Mouse (Mus musculus): Measurements from ENCODE around the gene Ntm.

Gene Ntm

GRCm38 (mm10) chr9:29962978-29963377, at the start of gene Ntm:
Ntm (minus strand) TSS chr9:29963141.
- DNase-seq, result peak; percentile 85

DNA sequence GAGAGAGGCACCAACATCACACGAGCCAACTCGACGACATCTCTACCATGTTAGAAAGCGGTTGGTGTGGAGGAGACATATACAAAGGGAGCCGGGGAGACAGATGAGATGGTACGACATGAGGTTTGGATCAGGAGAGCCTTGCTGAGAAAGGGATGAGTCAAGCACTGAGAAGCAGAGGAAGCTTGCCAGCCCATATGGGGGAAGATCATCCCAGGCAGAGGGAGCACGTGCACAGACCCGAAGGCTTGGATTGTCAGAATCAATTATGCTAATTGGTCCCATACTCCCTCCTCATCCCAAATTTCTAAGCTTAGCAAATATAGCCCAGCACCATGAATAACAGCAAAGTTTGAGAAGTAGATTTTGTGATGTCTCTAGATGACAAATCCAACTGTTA, 42.8 kb upstream of the Ntm start:
- DNase-seq, result peak; percentile 55

DNA sequence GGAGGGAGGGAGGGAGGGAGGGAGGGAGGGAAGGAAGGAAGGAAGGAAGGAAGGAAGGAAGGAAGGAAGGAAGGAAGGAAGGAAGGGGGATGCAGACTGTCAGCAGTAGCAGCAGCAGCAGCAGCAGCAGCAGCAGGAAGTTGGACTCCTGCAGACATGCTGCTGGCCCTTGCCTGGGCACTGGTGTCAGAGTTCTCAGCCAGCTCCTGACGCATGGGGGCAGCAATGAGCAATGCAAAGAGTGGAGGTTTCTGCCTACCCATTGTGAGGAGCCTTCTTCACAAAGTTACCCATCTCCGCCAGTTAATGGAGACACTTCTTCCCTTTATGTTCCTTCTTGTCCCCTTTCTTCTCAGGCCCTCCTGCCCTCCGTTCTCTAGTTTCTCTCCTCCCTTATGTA, 40.7 kb upstream of the Ntm start:
- peak; percentile 64 for DNase-seq

DNA sequence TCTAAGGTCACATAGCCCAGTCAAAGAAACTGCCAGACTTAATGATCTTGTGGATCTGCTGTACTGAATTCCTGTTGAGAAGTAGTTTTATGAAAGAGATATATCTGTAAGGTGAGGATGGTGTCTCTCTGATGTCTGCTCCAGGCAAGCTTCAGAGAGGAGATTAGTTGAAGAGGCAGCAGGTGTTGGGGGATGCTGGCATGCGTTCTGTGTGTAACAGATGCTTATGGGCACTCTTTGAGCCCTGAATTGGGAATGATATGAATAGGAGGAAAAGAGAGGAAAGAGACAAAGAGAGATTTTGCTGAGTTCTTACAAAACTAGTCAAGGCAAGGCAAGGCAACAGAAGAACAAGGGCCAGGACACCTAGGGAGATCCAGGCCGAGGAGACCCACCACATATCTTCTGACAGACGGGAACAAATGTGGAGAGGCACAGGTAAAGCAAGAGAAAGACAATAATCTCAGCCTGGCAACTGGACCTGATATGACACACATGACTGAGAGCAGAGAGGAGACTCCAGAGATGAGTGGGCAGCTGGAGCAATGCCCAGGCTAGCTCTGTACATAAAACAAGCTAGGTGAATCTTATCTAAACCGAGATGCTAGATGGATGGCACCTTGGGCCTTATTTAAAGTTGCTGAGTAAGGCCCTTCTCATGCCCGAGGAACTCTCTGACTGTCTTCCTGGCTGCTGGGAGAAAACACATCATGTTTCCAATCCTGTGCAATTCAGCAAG, 18.4 kb upstream of the Ntm start:
- no peak for DNase-seq

DNA sequence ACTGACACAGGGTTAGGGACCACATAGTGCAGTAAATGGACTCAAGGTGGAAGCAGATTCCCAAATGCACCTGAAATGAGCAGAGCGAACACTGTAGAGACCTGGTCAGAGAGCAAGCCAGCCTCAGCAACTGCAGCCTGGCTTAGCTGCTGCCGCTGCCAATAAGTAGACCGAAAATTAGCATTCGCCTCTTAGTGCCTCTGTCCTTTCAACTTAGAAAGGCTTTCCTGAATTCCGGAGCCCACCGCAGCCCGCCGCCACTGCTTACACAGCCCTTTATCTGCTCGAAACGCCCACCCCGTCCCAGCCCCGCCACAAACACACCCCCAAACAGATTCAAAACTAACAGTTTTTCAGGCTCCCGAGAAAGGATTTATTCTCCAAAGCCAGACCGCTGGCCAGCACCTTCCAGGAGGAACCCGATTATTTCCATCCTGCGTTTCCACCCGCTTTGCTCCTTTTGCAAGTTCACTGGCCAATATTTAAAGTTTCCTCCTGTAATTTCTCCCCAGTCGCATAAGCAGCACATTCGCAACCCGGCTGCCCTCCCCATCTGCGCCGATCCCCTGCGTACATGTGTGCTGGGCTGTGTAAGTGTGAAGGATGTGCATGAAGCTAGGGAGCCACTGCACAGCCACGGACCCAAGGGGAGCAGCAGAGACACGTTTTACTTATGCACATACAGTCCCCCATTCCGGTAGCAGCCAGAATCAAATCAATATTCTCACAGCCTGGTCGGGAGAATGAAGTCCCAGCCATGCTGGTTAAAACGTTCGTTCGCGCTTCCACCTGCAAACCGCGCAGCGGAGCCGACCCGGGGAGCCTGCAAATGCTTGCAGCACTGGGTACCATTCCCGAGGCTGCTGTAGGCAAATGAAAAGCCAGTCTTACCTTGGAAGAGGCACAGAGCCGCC, 730 bp downstream of the Ntm start:
- peak; percentile 62 for DNase-seq

DNA sequence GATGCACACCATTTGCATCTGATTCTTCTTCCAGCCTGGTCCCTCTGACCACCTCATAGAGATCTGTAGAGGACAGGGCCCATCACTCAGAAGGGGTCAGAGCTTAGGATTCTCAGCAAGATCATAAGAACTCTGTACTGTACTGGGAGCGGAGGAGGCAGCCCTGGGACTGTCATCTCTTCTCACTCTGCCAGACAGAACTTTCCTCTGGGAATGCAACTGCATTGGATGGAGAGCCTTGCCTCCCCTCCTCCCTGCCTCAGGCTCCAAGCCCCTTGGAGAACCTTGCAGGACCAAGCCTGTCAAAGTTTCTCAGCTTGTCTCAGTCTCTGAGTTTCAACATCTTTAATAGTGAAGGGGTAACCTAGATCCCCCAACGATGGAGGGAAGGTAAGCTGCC, 1.4 kb downstream of the Ntm start:
- DNase-seq, result no peak

- no peak for DNase-seq
These were observed 2.2 kb downstream of the Ntm start for GRCm38 (mm10) chr9:29960741-29961140.

GRCm38 (mm10) chr9:29960236-29960635, 2.7 kb downstream of the Ntm start:
- DNase-seq, result no peak

GRCm38 (mm10) chr9:29956936-29957335, 6.0 kb downstream of the Ntm start:
- peak; percentile 70 for DNase-seq

GRCm38 (mm10) chr9:29954031-29954430, 8.9 kb downstream of the Ntm start:
- DNase-seq, result no peak

GRCm38 (mm10) chr9:29949041-29949440, 13.9 kb downstream of the Ntm start:
- peak; percentile 46 for DNase-seq

- DNase-seq, result peak; percentile 42
These were observed 19.5 kb downstream of the Ntm start for GRCm38 (mm10) chr9:29943209-29944070.

DNA sequence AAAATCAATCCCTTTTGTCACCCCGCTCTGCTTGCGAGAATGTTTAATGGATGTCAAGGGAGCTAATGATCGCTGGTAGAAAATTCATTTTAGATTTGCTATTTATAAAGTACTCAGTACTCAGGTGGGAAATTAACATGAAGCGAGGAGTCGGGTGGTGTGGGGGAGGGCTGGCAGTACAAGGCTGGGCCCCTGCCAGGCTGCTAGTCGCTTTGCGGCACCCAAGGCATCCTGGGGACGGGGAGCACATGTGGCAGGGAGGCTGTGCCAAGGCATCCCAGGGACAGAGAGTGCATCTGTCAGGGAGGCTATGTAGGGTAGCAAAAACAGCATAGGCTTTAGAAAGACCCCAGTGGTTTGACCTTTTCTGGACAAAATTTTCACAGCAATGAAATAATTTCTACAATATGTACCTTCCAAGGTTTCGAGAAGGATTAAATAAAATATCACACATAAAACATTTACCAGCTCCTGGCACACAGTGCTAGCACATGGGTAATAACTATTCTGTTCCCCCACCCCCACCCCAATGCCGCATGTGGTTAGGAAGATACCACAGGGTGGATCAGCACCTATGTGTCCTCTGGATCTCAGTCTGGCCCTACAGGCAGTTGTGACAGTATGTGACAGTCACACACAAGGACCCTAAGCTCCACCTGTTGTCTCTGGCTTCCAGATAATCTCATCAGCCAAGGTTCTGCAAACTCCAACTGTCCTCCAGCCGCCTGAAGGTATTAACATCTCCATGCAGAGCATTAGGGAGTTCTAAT, 20.6 kb downstream of the Ntm start:
- DNase-seq, result no peak

- DNase-seq, result peak; percentile 48
These were observed 23.4 kb downstream of the Ntm start for GRCm38 (mm10) chr9:29939517-29940034.

DNA sequence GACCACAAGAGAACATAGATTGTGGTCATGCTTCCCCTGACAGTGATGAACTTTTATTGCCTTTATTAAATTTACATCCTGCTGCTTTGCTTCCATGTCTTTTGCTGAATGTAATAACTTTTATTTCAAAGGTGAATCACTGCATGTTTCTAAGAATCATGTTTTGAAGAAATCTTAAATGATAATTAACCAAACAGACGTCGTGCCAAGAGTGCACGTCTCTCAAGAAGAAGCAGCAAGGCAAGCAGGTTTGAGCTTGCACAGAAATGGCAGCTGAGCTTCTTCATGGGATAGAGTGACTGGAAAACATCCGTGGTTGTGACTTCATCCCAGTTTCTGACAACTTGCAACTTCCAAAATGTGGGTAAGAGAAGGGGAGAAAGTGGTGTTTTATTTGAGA, 34.1 kb downstream of the Ntm start:
- no peak for DNase-seq

- no peak for DNase-seq
These were observed 37.6 kb downstream of the Ntm start for GRCm38 (mm10) chr9:29925382-29925781.

- peak; percentile 44 for DNase-seq
These were observed 64.4 kb downstream of the Ntm start for GRCm38 (mm10) chr9:29898406-29899054.

DNA sequence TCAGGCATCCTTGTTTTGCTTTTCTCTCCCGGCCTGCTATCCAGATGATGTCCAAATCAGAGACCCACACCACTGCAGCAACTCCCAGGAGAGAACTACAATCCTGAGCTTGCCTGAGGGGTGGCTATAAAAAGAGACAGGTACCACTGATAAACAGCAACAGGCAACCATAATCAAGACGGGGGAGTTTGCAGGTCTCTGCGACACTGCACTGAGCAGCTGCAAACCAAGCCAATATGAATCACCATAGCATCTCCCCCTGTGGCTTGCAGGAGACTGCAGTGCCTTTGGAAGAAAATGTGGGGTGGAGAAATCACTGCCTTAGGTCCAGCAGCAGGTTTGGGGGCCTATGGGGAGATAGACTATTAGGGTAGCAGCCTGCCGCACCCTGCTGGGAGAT, 65.5 kb downstream of the Ntm start:
- no peak for DNase-seq

DNA sequence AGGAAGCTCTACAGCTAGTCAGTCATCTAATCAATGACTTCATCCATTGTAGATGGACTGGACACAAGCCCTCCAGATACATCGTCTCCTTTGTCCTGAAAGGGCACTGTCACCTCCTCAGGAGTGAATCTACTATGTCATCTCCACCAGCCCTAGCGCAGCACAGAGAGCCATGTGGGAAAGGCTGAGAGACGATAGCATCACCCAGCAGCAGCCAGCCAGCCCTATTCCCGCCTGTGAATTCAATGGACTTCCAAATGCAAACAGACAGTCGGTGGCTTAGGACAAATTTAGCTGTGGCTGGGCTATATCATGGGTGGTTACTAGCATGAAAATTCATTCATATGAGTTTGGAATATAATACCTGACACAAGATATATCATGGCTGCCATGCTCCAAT, 70.1 kb downstream of the Ntm start:
- DNase-seq, result no peak

DNA sequence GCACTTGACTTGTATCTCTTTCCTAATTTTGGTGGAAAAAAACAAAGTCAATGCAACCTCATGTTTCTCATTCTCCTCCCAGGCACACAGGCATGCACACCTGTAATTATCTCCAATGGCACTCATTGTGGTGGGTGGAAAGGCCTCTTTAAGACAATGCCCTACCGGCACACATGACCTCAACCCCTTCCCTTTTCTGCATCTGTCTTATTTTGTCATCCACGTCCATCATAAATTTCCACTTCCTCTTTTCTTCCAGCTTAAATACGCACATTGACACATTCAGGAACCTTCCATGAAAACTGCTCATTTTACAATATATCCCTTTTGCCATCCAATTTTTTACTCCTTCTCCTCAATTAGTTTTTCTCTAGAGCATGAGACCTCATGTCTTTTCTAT, 74.2 kb downstream of the Ntm start:
- no peak for DNase-seq

- no peak for DNase-seq
These were observed 75.0 kb downstream of the Ntm start for GRCm38 (mm10) chr9:29887924-29888323.

GRCm38 (mm10) chr9:29884062-29884461, 78.9 kb downstream of the Ntm start:
- no peak for DNase-seq

All from retina, postnatal 1 day (tissue).